Mouse (Mus musculus) kidney, embryonic 14.5 days (tissue): ENCODE data around the gene Carmil2. TPM values are rescaled to one million over a fixed set of nuclear protein-coding genes. Genes with fewer than 3 reads are reported as not detected.

Experiments
- ATAC-seq: fragments of 200-750 bp; cut with Nextera tagmentation; 2 replicates; pipeline ENCODE4 v1.8.0; 2017; ENCODE audit warnings: moderate number of reproducible peaks, mild to moderate bottlenecking, moderate TSS enrichment, moderate library complexity; ENCODE audit not compliant: low FRiP score, low TSS enrichment
- H3K27ac ChIP-seq: fragments of 300-500 bp; sonication (generic); 2 replicates; pipeline ENCODE4 v1.5.1; 2014; ENCODE audit warnings: low read depth, mild to moderate bottlenecking, low read length, moderate library complexity, mixed read lengths
- H3K27me3 ChIP-seq: fragments of 300-500 bp; sonication (generic); 2 replicates; pipeline ENCODE4 v1.6.1; 2014; ENCODE audit warnings: mild to moderate bottlenecking, low read length; ENCODE audit not compliant: control insufficient read depth, insufficient read depth
- H3K36me3 ChIP-seq: fragments of 300-500 bp; sonication (generic); 2 replicates; pipeline ENCODE4 v1.6.1; 2014; ENCODE audit warnings: low read length, mixed read lengths; ENCODE audit not compliant: control insufficient read depth, insufficient read depth
- H3K4me1 ChIP-seq: fragments of 300-500 bp; sonication (generic); 2 replicates; pipeline ENCODE4 v1.6.1; 2014; ENCODE audit warnings: low read length, mixed read lengths; ENCODE audit not compliant: control insufficient read depth, insufficient read depth
- H3K4me2 ChIP-seq: fragments of 300-500 bp; sonication (generic); replicated peaks from 2 replicates; pipeline ENCODE4 v1.6.1; 2014; ENCODE audit warnings: low read depth, mild to moderate bottlenecking, low read length
- H3K4me3 ChIP-seq: fragments of 300-500 bp; sonication (generic); 2 replicates; pipeline ENCODE4 v1.5.1; 2014; ENCODE audit warnings: mild to moderate bottlenecking, low read length
- H3K9ac ChIP-seq: fragments of 300-500 bp; sonication (generic); 2 replicates; pipeline ENCODE4 v1.6.1; 2014; ENCODE audit warnings: low read depth, mild to moderate bottlenecking, low read length, moderate library complexity
- H3K9me3 ChIP-seq: fragments of 300-500 bp; sonication (generic); 2 replicates; pipeline ENCODE4 v1.6.1; 2016; ENCODE audit warnings: low read length; ENCODE audit not compliant: control insufficient read depth
- WGBS: fragments of 180-500 bp; shearing (Covaris S2); extraction: QIAGEN DNeasy Blood & Tissue Kit; methylation state at CpG from one replicate; pipeline ENCODE4 v1.1.7; 2014; 5-methylcytosine and 5-hydroxymethylcytosine counted together
- polyA plus RNA-seq: library from polyadenylated mRNA; unstranded; fragments of >200 nt; fragmentation: Nextera tagmentation; extraction: Ambion mirVana; gene quantifications from 2 replicates; pipeline ENCODE4 v1.2.1, GENCODE M21; 2014

The Carmil2 gene
- polyA plus RNA-seq, 1 experiment from 2014 or later, result 0.65 TPM

DNA sequence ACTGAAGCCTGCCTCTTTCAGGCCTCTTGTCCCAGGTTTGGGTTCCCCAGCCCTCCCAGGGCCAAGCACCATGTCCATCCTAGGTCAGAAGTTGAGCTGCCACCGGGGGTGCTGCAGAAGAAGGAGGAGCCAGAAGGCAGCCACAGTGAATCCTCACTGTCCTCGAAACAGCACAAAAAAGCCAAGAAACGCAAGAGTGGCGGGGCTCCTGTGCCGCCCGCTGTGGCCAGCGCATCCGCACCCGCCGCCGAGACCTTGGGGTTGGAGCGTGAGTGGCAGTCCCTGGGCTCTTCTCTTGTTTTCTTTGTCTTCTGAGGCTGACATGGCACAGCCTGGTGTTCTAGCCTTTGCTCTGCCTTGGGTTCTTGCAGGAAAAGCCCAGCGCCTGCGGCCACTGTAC, 23.2 kb downstream of the Carmil2 start:
- Histone ChIP-seq H3K4me1 (no peaks in the 10 kb centered on the region; the same call in 1 of the 2 replicates), H3K4me3 (no peak overlapping the region), H3K9ac (no peak overlapping the region), H3K36me3 (peaks cover under 1% of the 10 kb centered on the region), H3K9me3 (no peaks in the 10 kb centered on the region), H3K27me3 (no peaks in the 10 kb centered on the region), H3K4me2 (no peak overlapping the region), H3K27ac (no peak overlapping the region)
- no peak for ATAC-seq
- WGBS, result 84% methylated on average over 14 of the region's 14 CpGs

DNA sequence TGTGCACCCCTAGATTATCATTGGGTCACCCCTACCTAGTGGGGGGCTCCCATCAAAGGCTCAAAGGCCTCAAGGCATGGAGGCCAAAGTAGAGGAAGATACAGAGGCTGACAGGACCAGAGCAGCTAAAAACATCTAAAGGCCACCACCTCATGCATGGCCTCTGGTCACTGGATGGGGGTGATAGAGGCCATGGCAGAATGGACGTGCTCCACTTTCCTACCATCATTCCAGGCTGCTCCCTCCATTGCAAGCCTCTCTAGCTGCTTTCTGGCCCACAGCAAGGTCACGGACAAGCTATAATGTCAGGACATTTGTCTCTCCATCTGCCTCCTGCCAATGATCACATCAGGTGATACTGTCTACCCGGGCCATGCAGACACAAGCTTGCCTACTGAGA, 26.2 kb downstream of the Carmil2 start:
- no peak for ATAC-seq
- no peaks in the 10 kb centered on the region for H3K4me1 ChIP-seq
- H3K36me3 ChIP-seq, result peaks cover 4% of the 10 kb centered on the region; the same call in 1 of the 2 replicates
- no peaks in the 10 kb centered on the region for H3K27me3 ChIP-seq
- H3K4me3 ChIP-seq, result no peak overlapping the region
- no peak overlapping the region for H3K4me2 ChIP-seq
- no peak overlapping the region for H3K27ac ChIP-seq
- H3K9me3 ChIP-seq, result no peaks in the 10 kb centered on the region
- no peak overlapping the region for H3K9ac ChIP-seq
- 81% methylated on average over 3 of the region's 3 CpGs for WGBS

DNA sequence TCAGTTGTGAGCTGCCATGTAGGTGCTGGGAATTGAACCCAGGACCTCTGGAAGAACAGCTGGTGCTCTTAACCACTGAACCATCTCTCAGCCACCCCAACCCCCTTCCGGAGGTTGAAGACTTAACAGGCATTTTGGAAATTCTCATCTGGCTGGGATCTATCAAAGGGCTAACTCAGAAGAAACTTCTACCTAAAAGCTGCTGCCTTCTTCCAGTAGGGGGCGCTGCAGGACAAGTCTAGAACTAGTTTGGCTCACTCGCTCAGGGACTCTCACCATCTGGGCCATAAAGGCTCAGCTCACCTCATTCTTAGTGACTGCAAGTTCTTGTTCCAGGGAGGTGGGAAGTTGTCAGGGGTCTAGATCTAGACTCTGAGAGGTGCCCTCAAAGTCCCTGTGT, 28.1 kb downstream of the Carmil2 start:
- Histone ChIP-seq H3K27ac (no peak overlapping the region), H3K4me2 (no peak overlapping the region), H3K4me3 (no peak overlapping the region), H3K9ac (no peak overlapping the region), H3K36me3 (peaks cover 5% of the 10 kb centered on the region; the same call in 1 of the 2 replicates), H3K9me3 (no peaks in the 10 kb centered on the region), H3K27me3 (no peaks in the 10 kb centered on the region), H3K4me1 (no peaks in the 10 kb centered on the region)
- peak; percentile 54 for ATAC-seq
- WGBS, result 3% methylated on average over 3 of the region's 3 CpGs

DNA sequence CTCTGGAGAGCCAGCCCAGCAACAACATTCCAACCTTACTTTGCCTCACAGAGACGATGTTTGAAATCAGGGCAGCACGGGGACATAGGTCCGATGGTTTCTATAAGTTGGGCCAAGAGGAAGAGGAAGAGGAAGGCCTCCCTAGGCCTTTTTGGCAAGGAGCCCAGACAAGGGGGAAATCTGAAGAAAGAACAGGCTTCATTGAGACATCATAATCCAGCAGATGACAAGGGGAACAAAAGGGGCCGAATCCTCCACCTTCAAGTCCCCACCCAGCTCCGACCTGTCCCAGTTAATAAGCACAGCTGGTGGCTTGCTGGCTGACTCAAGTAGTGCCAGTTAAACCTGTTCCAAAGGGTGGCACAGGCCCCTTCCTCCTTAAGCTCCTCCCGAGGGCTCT, 29.0 kb downstream of the Carmil2 start:
- H3K27ac ChIP-seq, result no peak overlapping the region
- no peaks in the 10 kb centered on the region for H3K9me3 ChIP-seq
- no peak overlapping the region for H3K4me2 ChIP-seq
- no peaks in the 10 kb centered on the region for H3K27me3 ChIP-seq
- WGBS, result 83% methylated on average over 6 of the region's 6 CpGs
- peaks cover 5% of the 10 kb centered on the region; the same call in 1 of the 2 replicates for H3K36me3 ChIP-seq
- ATAC-seq, result no peak
- no peak overlapping the region for H3K4me3 ChIP-seq
- H3K4me1 ChIP-seq, result no peaks in the 10 kb centered on the region
- H3K9ac ChIP-seq, result no peak overlapping the region

DNA sequence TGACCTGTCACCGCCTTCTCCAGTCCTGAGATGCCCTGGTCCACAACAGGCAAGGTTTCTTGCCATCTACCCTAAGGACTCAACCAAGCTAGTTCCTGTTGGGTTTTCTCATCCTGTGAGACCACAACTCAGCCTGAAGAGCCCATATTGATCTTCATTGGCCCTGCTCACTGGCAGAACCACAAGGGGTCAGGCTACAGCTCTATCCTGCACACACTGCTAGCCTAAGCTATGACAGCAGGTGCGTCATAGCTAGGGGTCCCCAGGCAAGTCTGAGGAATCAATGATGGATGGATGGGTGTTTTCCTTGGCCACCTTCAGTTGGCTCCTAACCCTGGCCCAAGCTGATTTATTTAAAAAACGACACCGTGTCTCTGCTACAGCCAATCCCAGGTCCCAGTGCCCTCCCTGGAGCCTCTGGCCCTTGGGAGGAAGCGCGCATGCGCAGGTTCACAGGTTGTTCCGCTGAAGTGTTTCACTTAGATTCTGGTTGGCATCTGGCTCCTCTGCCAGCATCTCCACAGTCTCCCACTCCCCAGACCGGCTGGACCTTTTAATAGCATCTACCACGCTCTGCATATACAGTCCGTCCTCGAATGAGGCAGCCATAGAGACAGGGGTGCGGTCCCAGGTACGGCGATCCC, 30.4 kb downstream of the Carmil2 start:
- H3K4me2 ChIP-seq, result no peak overlapping the region
- no peak overlapping the region for H3K27ac ChIP-seq
- peaks cover 7% of the 10 kb centered on the region; the same call in 1 of the 2 replicates for H3K36me3 ChIP-seq
- no peak overlapping the region for H3K9ac ChIP-seq
- H3K9me3 ChIP-seq, result no peaks in the 10 kb centered on the region
- no peak overlapping the region for H3K4me3 ChIP-seq
- H3K4me1 ChIP-seq, result no peaks in the 10 kb centered on the region
- 94% methylated on average over 15 of the region's 15 CpGs for WGBS
- no peaks in the 10 kb centered on the region for H3K27me3 ChIP-seq
- no peak for ATAC-seq

DNA sequence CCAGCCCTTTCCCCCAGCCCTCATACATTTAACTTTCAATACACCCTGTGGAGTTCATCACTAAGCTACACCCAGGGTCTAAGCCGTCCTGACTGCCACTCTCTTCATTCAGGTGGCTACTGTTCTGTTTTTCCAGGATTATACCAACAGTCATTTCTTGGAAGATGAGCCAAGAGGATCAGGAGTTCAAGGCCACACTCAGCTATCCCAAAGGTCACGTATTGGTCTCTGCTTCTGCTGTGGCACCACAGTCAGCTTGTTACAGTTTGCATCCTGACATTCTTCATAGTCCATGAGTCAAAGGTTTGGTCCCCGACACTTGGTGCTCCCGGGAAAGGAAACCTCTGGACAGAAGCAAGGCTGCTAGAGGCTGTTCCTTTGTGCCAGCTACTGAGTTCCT, 33.6 kb downstream of the Carmil2 start:
- Histone ChIP-seq H3K36me3 (peaks cover 15% of the 10 kb centered on the region), H3K9ac (no peak overlapping the region), H3K4me3 (no peak overlapping the region), H3K4me1 (no peaks in the 10 kb centered on the region), H3K4me2 (no peak overlapping the region), H3K27ac (no peak overlapping the region), H3K9me3 (no peaks in the 10 kb centered on the region), H3K27me3 (no peaks in the 10 kb centered on the region)
- no peak for ATAC-seq
- WGBS, result 80% methylated on average over 4 of the region's 4 CpGs

DNA sequence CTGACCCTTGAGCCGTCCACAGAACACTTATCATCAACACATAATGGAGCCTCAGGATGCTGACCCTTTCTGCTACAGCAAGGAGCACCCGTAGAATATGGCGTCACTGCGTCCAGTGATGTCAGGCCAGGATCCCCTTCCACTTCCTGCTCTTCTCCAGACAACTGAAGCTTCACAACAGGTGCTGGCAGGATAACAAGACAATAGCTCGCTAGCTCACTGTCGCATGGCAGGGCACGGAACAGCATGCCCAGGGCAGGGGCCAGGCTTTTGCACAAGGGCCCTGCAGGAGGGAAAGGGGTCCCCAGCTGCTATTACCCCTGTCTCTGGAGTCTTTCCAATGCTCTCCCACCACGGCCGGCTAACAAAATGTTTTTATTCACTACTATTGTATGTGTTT, 36.8 kb downstream of the Carmil2 start:
- WGBS, result 92% methylated on average over 9 of the region's 9 CpGs
- ATAC-seq, result no peak
- Histone ChIP-seq H3K4me1 (no peaks in the 10 kb centered on the region), H3K9me3 (no peaks in the 10 kb centered on the region), H3K27me3 (no peaks in the 10 kb centered on the region), H3K4me3 (no peak overlapping the region), H3K27ac (no peak overlapping the region), H3K36me3 (peaks cover 22% of the 10 kb centered on the region), H3K4me2 (no peak overlapping the region), H3K9ac (no peak overlapping the region)

DNA sequence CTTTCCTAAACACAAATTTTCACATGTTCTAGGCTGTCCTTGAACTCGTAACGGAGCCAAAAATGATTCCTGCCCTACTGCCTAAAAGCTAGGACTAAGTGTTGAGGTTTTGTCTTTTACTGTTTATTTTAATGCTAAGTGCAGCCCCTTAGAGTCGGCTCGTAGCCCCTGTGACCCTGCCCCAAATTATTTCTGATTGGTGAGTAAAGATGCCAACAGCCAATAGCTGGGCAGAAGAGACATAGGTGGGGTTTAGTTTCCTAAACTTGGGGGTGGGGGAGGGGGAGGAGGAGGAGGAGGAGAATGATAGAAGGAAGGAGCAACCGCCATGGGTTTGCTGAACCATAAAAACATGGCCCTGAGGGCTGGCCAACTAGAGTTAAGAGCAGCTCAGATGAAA, 39.7 kb downstream of the Carmil2 start:
- no peak for ATAC-seq
- no peak overlapping the region for H3K27ac ChIP-seq
- no peaks in the 10 kb centered on the region for H3K9me3 ChIP-seq
- whole genome bisulfite sequencing, result 76% methylated on average over 5 of the region's 5 CpGs
- H3K9ac ChIP-seq, result no peak overlapping the region
- no peak overlapping the region for H3K4me3 ChIP-seq
- H3K4me2 ChIP-seq, result no peak overlapping the region
- H3K36me3 ChIP-seq, result peaks cover 25% of the 10 kb centered on the region
- H3K4me1 ChIP-seq, result no peaks in the 10 kb centered on the region
- no peaks in the 10 kb centered on the region for H3K27me3 ChIP-seq

DNA sequence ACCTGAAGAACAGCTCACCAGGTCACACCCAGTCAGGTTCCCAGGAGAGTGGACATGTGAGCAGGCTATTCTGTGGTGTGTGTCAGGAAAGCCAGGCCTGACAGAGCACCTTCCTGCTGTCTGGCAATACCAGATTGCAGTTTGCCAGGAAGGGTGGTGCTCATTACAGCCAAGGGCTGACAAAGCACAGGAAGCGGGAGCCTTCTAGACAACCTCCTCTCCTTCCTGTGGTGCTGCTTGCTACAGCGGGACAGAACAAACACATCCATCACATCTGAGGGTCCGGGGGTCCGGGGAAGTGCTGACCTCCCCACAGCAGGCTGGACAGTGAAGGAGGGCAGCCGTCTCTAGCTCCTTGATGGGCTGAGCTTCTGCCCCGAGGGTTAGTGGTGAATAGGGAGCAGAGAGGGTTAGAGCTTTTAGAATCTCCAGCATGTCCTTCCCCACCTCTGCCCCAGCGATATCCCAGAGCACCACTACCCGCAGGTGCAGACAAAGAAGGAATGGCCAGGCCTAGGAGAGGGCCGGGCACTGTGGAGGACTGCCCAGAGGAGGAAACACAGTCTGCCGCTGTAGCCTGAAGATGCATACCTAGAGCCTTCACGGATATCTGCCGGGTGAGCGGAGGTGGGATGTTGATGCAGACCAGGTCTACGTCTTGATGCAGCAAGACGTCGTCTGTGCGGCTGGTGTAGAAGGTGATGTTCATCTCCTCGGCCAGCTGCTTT, 41.5 kb downstream of the Carmil2 start:
- H3K9ac ChIP-seq, result no peak overlapping the region
- peaks cover 23% of the 10 kb centered on the region for H3K36me3 ChIP-seq
- H3K4me3 ChIP-seq, result no peak overlapping the region
- whole genome bisulfite sequencing, result 82% methylated on average over 18 of the region's 18 CpGs
- H3K9me3 ChIP-seq, result no peaks in the 10 kb centered on the region
- peak overlapping the region; percentile 67; the same call in 1 of the 2 replicates for H3K27ac ChIP-seq
- no peak for ATAC-seq
- 0 out of 2 replicates have a peak, but pooled peaks cover 2% of the 10 kb centered on the region for H3K4me1 ChIP-seq
- no peaks in the 10 kb centered on the region for H3K27me3 ChIP-seq
- no peak overlapping the region for H3K4me2 ChIP-seq
